Mouse (Mus musculus) heart, adult 2 months (tissue): ENCODE measurements around the gene Kcne3. TPM values are rescaled to one million over a fixed set of nuclear protein-coding genes. Genes with fewer than 3 reads are reported as not detected.

Experiments used
- DNase-seq, 2 experiments: peaks; one replicate each; pipeline ENCODE4 v3.0.0; 2021
- H3K27ac ChIP-seq: fragments of 200-600 bp; 2 replicates; pipeline ENCODE4 v1.8.1; 2022
- H3K27me3 ChIP-seq: fragments of 200-500 bp; 2 replicates; pipeline ENCODE4 v1.6.1; 2012; ENCODE audit warnings: mild to moderate bottlenecking, low read length, inconsistent platforms, mixed read lengths; ENCODE audit not compliant: control insufficient read depth, insufficient read depth
- H3K36me3 ChIP-seq: fragments of 200-500 bp; 2 replicates; pipeline ENCODE4 v1.6.1; 2012; ENCODE audit warnings: low read length, inconsistent platforms; ENCODE audit not compliant: control insufficient read depth, insufficient read depth
- H3K4me1 ChIP-seq: fragments of 200-500 bp; 2 replicates; pipeline ENCODE4 v1.6.1; 2011; ENCODE audit warnings: low read length; ENCODE audit not compliant: control insufficient read depth, insufficient read depth
- H3K4me3 ChIP-seq: fragments of 200-600 bp; 2 replicates; pipeline ENCODE4 v1.8.1; 2022
- H3K79me2 ChIP-seq: fragments of 200-500 bp; replicated peaks from 2 replicates; pipeline ENCODE4 v1.6.1; 2012; ENCODE audit warnings: mild to moderate bottlenecking, inconsistent platforms, low read length, moderate library complexity, mixed read lengths; ENCODE audit not compliant: control insufficient read depth, insufficient read depth
- H3K9ac ChIP-seq: fragments of 200-500 bp; 2 replicates; pipeline ENCODE4 v1.6.1; 2012; ENCODE audit warnings: low read depth, mild to moderate bottlenecking, control low read depth, inconsistent platforms, low read length, mixed read lengths
- CTCF ChIP-seq: fragments of 200-600 bp; IDR thresholded peaks from 2 replicates; pipeline ENCODE4 v1.8.1; 2022; ENCODE audit warnings: antibody characterized with exemption, mild to moderate bottlenecking, moderate library complexity
- EP300 ChIP-seq: fragments of 200-500 bp; IDR thresholded peaks from 2 replicates; pipeline ENCODE4 v1.6.1; 2011; ENCODE audit warnings: low read depth, low read length, control low read depth; ENCODE audit not compliant: insufficient read depth
- POLR2A ChIP-seq: fragments of 200-500 bp; IDR thresholded peaks from 2 replicates; pipeline ENCODE4 v1.6.1; 2011; ENCODE audit warnings: mild to moderate bottlenecking, low read depth, low read length, control low read depth; ENCODE audit not compliant: insufficient read depth
- WGBS: fragments of 180-500 bp; shearing (Covaris S2); methylation state at CpG from one replicate; pipeline ENCODE4 v1.1.7; 2018; 5-methylcytosine and 5-hydroxymethylcytosine counted together
- intact Hi-C: fragments of 180-260 bp; cut with DNase I; formaldehyde crosslinking; loops from one replicate; pipeline ENCODE4 v1.15.1; 2025
- polyA plus RNA-seq: library from polyadenylated mRNA; depleted of rRNA; stranded (reverse); fragments of >200 nt; gene quantifications from 2 replicates; pipeline ENCODE4 v1.2.3, GENCODE M21; 2012
- total RNA-seq, 2 experiments: library from RNA; stranded (reverse); gene quantifications; 2 replicates each; pipeline ENCODE4 v1.2.3; 2021

The Kcne3 gene
- total and polyA plus RNA-seq, 3 experiments, result 0.59 to 2.0 (median 0.94) TPM

DNA sequence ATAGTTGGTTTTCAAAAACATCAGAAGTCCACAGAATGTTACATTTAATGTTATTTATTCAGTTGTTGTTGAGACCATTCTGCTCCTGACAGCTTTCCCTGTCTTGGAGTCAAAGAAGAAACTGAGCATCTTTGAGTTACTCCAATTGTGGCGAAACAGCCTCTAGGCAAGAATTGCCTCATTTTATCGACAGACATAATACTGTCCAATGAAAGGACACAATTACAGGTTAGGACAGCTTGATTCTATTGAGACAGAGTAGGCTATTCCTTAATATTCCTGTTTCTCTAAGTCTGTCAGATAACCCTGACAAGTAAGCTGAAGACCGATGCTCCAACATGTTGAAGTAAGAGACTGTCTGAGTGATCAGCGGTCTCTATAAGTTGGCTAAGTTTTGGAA is 38.2 kb upstream of the Kcne3 start:
- 96% methylated on average over 4 of the region's 4 CpGs for WGBS
- Histone ChIP-seq H3K9ac (no peak overlapping the region), H3K4me3 (no peak overlapping the region), H3K27ac (no peak overlapping the region), H3K4me1 (no peaks in the 10 kb centered on the region), H3K79me2 (no peaks in the 10 kb centered on the region), H3K27me3 (no peaks in the 10 kb centered on the region), H3K36me3 (no peaks in the 10 kb centered on the region)
- intact Hi-C loops, result no loop called here
- DNase-seq, result no peak
- no peak for TF ChIP-seq CTCF
- TF ChIP-seq POLR2A, result no peak
- no peak for TF ChIP-seq EP300

- no peak overlapping the region for H3K27ac ChIP-seq
- intact Hi-C loops, result no loop called here
- TF ChIP-seq CTCF (no peak), POLR2A (no peak), EP300 (no peak)
Measured at GRCm38 (mm10) chr7:100140591-100140990, 35.7 kb upstream of the Kcne3 start.

GRCm38 (mm10) chr7:100148586-100148985 is 27.7 kb upstream of the Kcne3 start:
- intact Hi-C loops, result no loop called here
- Histone ChIP-seq H3K27ac (no peak overlapping the region), H3K4me1 (no peaks in the 10 kb centered on the region), H3K4me3 (no peak overlapping the region), H3K9ac (no peak overlapping the region), H3K27me3 (no peaks in the 10 kb centered on the region), H3K79me2 (no peaks in the 10 kb centered on the region), H3K36me3 (no peaks in the 10 kb centered on the region)
- 78% methylated on average over 4 of the region's 4 CpGs for WGBS
- no peak for DNase-seq
- no peak for TF ChIP-seq POLR2A
- no peak for TF ChIP-seq CTCF

More at GRCm38 (mm10) chr7:100140591-100140990, 35.7 kb upstream of the Kcne3 start:
- Histone ChIP-seq H3K27me3 (no peaks in the 10 kb centered on the region), H3K9ac (no peak overlapping the region), H3K4me3 (no peak overlapping the region), H3K4me1 (no peaks in the 10 kb centered on the region), H3K79me2 (no peaks in the 10 kb centered on the region), H3K36me3 (no peaks in the 10 kb centered on the region)
- 59% methylated on average over 1 of the region's 1 CpGs for WGBS
- DNase-seq, result no peak

GRCm38 (mm10) chr7:100150086-100150485 is 26.2 kb upstream of the Kcne3 start:
- no peak for DNase-seq
- intact Hi-C loops, result no loop called here
- 56% methylated on average over 10 of the region's 10 CpGs for WGBS
- H3K4me3 ChIP-seq, result no peak overlapping the region
- H3K4me1 ChIP-seq, result no peaks in the 10 kb centered on the region
- no peak overlapping the region for H3K9ac ChIP-seq
- H3K27ac ChIP-seq, result no peak overlapping the region
- no peaks in the 10 kb centered on the region for H3K36me3 ChIP-seq
- no peaks in the 10 kb centered on the region for H3K27me3 ChIP-seq
- no peaks in the 10 kb centered on the region for H3K79me2 ChIP-seq
- TF ChIP-seq CTCF, result no peak
- TF ChIP-seq EP300, result no peak
- TF ChIP-seq POLR2A, result no peak

DNA sequence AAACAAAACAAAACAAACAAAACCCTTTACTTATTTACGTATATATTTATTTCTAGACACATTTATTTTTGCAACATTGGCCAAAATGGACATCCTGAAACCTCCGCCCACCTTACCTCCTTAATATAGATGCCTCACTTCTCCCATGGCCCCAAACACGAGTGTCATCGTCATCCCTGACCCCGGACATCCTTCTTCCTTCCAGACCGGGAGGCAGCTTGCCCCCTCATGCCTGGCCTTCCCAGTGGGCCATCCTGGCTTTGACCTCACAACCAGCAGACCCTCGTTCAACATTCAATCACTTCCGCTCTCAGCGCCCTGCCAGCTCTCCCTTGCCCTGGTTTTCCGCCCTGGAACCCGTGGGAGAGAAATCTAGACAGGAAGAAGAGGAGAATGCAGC is 25.7 kb upstream of the Kcne3 start:
- DNase-seq, result no peak
- no peak overlapping the region for H3K9ac ChIP-seq
- WGBS, result 62% methylated on average over 11 of the region's 11 CpGs
- no peak overlapping the region for H3K27ac ChIP-seq
- no peaks in the 10 kb centered on the region for H3K79me2 ChIP-seq
- H3K27me3 ChIP-seq, result no peaks in the 10 kb centered on the region
- no peaks in the 10 kb centered on the region for H3K36me3 ChIP-seq
- H3K4me3 ChIP-seq, result no peak overlapping the region
- H3K4me1 ChIP-seq, result no peaks in the 10 kb centered on the region
- no peak for TF ChIP-seq EP300
- no peak for TF ChIP-seq CTCF
- no peak for TF ChIP-seq POLR2A
- intact Hi-C loops, result no loop called here

- WGBS, result 76% methylated on average over 4 of the region's 4 CpGs
- no peak for DNase-seq
- no peaks in the 10 kb centered on the region; the same call in 1 of the 2 replicates for H3K27me3 ChIP-seq
- no peak overlapping the region for H3K27ac ChIP-seq
- TF ChIP-seq CTCF (no peak), POLR2A (no peak), EP300 (no peak)
- peaks cover 4% of the 10 kb centered on the region for H3K4me1 ChIP-seq
- H3K79me2 ChIP-seq, result no peaks in the 10 kb centered on the region
- no peak overlapping the region for H3K4me3 ChIP-seq
- no peak overlapping the region for H3K9ac ChIP-seq
- H3K36me3 ChIP-seq, result no peaks in the 10 kb centered on the region
- intact Hi-C loops, result loop anchor here (2.0 kb wide), 2 partner anchors 29 to 37 kb away; partner anchors contain the start of gene Pold3
Measured at GRCm38 (mm10) chr7:100157669-100158068, 18.6 kb upstream of the Kcne3 start.
